Mouse (Mus musculus) cerebellum, adult (tissue): ENCODE data around the gene Psmc3.
A peak's percentile ranks its signal among the peaks of the same experiment; 100 is the strongest.

ENCODE experiments used
- ATAC-seq: cut with Nextera tagmentation; 2 replicates; pipeline ENCODE4 v1.9.2; 2017; ENCODE audit warnings: mild to moderate bottlenecking, moderate library complexity, mixed read lengths; ENCODE audit not compliant: insufficient number of reproducible peaks, low FRiP score, low TSS enrichment

Psmc3 gene

DNA sequence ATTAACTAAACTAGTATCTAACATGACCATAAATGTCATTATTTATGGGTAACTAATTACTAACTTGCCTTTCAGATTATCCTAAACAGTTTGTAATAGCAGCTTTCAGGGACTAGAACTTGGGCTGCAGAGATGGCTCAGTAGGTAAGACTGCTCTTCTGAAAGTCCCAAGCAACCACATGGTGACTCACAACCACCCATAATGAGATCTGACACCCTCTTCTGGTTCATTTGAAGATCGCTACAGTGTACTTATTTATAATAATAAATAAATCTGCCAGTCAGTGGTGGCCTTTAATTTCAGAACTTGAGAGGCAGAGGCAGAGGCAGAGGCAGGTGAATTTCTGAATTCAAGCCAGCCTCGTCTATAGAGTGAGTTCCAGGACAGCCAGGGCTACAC, 1.1 kb upstream of the Psmc3 start:
- no peak for ATAC-seq

DNA sequence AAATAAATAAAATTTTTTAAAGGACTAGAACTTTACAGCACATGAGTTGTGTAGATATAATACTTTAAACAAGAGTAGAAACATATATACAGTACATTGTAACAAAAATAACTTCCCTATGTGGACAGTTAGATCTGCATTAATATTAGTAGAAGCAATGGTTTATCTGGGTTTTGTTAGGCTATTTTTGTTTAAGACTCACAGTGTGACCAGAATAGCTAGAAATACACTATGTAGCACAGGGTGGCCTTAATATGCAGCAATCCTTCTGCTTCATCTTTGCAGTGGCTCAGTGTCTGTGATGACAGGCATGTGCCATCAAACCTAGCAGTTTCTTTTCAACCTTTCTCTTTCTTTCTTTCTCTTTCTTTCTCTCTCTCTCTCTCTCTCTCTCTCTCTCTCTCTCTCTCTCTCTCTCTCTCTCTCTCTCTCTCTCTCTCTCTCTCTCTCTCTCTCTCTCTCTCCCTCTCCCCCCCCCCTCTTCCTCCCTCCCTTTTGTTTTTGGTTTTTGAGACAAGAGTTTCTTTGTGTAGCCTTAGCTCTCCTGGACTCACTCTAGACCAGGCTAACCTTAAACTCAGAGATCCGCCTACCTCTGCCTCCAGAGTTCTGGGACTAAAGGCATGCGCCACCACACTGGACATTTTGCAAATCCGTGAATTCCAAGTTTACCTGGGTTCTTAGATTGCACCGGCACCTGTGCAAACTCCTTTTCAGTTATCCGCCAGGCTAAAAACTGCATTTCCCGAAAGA, 452 bp upstream of the Psmc3 start:
- 0 out of 2 replicates have a peak, but pooled peaks have one; percentile 17 for ATAC-seq

DNA sequence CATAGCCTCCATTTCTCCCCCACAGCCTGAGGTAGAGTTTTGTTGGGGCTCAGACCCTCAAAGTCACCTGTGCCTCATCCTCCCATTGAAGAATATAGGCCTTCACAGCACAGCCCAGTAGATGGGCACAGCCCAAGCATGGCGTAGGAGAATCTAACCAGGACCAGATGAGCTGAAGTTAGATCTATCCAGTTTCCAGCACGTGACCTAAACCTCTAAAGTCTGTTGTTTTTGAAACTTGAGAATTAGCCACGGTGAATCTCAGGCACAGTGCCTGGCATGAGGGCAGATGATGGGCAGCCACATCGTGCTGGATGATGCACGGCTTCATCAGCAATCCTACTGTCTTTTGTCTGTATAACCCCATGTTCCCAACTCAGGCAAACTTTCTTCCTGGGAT, 4.6 kb downstream of the Psmc3 start:
- ATAC-seq: no peak

DNA sequence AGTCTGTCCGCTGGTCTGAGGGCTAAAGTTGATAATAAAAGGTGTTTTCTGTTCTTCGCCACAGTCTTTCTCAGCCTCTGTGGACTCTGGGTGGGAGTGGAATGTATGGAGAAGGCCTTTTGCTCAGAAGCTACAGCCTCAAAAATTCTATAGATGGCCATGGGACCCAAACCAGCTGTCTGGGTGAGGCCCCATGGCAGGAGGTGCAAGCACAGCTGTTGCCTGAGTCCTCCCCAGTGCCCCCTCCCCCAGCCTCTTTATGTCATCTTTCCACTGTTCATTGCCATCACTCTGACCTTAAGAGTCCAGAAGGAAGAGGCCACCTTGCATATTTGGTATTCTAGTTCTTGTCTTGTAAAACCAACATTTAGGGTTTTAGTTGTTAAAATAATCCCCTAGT, 5.6 kb downstream of the Psmc3 start:
- no peak for ATAC-seq

DNA sequence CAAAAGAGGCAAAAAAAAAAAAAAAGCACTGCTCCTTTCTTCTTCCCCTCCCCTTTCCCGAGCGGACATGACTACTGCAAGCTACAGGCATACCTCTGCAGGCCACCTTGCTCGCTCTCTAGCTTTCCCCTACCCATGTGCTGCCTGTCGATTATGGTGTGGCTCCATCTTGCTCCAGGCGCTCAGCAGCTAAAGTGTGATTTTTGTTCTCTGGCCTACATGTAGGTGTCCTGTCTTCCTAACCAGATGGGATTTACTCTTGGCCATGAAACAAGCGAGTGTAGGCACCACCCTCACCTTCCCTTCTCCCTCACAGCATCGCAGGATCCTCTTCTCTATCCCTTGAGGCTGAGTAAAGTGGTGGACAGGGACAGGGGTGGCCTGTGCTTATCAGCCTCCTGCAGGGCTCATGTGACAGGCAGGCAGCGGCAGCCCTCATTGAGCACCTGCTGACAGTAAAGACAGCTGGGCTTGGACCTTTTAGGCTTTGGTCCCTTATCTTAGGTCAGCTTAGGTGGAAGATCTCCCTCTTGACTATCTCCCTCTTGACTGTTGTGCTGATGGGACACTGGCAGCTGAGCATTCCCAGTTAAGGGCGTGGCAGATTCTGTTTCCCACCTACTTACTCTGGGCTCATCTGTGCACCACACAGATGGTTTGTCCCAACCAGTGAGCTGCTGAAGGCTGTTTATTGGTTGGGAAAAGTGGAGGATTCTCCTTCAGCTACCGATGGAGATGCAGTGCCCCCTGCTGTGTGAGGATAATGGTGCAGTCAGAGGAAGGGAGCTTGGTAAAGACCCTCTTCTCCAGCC, 6.9 kb downstream of the Psmc3 start:
- ATAC-seq: no peak

DNA sequence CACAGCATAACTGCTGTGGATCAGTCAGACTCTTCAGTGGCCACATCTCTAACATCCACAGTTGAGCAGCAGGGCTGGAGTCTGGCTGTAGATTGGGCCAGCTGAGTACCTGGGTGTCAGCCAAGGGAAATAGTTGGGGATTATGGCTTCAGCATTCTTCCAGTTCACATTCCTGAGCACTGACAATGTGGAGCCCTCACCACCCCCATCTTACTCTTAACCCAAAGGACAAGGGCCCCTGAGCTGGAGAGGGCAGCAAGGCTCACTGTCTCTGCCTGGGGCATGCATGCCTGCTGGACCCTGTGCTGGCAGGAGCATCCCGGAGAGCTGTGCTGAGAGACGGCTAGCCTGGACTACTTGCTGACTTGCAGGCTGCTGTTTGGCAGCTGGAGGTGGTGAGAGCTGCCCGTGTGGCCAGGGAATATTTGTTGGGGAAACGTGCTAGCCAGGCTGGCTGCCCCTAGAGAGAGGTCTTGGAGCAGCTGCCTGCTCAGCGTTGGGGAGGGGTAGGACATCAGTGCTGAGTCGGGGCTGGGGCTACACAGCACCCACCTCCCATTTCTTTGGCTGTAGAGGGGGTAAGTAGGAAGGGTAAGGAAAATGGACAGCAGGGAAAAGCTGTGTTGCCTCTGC, 8.2 kb downstream of the Psmc3 start:
- ATAC-seq: no peak

DNA sequence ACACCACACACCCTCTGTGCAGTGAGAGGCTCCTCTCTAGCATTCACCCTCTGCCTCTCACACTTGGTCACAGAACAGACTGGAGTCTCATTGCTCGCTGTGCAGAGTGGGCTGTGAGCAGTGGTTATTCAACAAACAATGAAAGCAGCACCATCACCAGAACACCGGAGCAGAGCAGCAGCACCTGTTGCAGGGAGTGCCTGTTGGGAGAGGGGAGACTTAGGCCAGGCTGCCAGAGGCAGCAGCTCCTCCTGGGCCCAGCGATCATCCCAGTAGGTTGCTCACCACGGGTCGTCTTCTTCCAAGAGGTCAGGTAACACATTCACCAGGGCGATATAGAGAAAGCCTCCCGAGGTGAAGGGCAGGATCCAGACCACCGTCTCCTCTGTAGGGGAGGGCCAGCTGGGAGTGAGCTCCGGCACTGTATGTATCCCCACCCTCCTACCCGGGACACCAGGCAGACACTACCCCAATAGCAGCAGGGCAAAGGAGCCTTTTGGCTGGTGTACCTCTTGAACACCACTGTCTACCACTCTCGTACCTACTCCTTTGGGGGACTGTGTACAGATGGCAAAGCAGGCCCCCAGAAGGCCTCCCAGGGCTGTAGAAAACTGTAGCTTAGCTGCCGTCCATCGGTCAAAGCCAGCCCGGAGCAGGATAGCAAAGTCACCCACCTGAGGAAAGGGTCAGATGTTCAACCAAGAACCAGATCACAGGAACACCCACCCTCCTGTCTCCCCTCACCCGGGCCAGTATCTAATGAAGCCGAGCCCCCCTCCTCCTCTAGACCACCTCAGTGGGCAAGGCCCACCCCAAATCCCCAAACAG, 9.2 kb downstream of the Psmc3 start:
- no peak for ATAC-seq

DNA sequence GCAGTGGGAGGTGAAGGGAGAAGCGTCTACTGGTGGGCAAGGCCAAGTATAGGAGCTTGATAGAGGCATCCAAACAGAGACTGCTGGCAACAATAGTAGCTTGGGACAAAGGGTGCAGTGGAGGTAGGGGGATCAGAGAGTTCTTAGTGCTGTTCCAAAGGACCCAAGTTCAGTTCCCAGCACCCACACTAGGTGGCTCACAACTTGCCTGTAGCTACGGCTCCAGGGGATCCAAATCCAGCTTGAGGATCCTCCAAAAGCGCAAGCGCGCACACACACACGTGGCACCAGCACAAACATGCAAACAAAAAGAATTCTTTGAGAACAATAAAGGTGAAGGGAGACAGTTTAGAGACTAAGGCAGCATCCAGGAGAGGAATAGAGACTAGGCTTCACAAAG, 10.4 kb downstream of the Psmc3 start:
- no peak for ATAC-seq

DNA sequence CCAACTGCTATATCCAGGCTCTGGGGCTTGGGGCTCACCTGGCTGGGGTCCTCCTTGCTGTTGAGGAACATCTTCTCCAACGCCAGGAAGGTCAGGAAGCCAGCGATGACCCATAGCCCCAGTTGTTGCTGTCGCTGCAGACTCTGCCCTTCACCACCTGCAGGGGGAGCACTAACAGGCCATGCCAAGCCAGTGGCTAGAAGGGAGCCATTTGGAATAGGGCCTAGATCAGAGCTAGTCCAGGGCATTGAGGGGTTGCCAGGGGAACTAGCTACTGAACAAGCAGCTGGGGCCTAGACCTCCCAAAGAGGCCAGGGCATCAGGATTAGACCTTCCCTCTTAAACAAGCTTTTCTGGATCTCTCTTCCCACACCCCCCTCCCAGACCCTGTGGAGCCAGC, 11.7 kb downstream of the Psmc3 start:
- no peak for ATAC-seq

DNA sequence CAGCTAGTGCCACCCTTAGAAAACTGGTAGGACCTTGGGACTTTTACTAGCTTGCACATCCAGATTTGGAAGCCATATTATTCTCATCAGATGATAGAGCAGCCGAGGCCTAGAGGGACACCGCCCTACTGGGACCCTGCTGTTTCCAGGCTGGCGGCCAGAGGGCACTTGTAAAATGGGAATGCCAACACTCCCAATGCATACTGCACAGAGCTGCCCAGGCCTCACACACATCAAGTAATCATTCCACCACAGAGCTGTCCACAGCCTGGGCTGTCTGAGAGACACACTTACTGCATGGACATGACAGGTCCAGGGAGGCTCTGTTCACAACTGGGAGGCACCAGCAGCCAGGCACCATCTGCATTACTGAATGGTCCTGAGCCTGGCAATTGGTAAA, 12.6 kb downstream of the Psmc3 start:
- ATAC-seq: no peak

DNA sequence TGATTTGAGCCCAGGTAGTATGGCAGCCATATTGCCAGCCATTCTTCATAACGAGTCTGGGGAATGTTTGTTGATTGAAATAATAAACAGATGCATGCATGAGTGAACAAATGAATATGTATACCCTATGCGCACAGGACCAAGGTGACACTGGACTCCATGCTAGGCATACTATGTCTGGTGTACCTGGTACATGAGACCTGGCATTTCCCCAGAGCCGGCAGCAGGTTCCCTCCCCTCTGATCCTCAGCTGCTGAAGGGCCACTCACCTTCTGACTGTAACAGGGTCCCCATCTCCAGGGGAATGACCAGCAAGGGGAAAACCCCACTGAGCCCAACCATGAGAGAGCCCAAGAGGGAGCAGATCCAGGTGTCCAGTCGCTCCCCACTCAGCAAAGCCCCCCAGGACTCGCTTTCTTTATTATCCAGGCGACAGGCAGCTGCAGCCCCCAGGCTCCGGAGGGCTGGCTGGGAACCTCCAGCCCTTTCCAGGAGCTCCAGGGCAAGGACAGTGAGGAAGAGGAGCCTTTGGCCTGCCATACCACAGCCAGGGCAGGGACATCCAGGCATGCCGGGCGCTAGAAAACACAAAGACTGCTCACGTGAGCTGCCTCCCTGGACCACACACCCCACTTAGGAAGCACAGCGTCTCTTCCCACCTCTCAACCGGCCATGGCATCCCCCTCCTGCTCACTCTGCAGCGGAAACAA, 14.5 kb downstream of the Psmc3 start:
- ATAC-seq: no peak

DNA sequence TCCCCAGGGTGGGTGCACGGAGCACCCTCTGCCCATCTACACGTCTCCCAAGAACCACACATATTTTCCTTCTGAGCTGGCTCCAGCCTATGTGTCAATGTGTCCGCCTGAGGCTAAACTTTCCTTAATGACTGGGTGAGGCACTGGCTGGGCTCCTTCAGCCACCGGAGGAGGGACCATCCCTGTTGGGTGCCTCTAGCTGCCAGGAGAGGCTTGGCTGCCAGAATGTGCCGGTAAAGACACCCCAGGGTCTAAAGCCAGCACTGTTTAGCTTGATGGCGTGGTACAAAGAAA, 15.0 kb downstream of the Psmc3 start:
- no peak for ATAC-seq

DNA sequence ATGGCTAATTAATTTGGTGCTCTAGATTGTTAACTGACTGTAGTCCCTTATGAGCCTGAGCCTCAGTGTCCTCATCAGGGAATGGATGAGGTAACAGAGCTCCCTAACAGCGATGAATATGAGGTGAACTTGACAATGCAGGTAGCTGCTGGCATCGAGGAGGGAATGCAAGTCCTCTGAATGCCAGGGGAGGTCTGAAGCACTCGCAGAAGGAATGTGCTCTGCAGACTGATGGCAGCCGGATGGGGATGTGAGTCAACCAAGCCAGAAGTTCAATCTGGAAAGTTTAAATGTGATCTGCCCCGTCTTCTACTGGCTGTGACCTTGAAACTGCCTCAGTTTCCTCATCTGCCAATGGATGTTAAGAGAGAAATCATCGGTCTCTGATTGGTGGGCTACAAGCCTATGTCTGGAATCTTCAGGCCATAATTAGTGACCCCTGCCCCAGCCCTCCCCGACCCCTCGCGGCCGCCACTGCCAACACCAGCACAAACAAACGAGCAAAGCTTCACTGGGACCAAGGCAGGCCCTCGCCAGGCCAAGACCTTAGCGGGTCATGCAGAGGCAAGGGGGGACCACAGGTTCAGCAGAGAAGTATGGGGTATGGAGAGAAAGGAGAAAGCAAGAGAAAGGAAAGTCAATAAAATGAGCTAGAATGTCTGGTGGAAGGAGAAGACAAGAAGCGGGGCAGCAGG, 15.6 kb downstream of the Psmc3 start:
- ATAC-seq: no peak

DNA sequence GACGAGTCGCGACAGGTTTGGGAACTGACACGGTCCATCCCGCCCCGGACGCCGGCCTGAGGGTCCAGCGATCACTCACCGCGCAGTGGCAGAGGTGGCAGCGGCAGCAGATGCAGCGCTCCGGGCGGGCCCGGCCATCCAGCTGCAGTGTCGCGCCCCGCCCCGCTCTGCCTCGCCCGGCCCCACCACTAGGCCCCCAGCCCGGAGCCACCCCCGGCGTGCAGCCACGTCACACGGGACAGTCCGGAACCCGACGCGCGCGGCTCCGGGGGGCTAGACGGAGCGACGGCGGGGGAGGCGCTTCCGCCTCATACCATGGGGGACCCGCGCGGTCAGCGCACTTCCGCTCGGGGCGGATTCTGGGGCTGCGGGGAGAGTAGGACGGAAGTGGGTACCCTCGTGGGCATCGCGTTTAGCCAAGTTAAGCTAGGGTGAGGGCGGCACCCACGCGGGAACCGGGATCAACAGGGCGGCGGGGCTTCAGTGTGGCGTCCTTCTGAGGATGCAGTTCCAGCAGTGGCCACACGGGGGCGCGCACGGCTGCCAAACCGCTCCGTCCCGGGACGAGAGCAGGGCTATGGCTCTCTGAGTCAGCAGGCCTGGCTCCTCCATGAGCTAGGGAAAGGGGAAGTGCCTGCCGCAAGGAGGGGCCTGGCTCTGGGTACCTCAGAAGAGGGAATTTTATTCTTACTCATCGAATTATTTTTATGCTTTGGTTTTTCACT, 16.4 kb downstream of the Psmc3 start, which contains the start of gene Slc39a13:
TSS of gene Slc39a13 (minus strand) at position 342 of the 725 bp plus-strand sequence.
- peak; percentile 89 for ATAC-seq

DNA sequence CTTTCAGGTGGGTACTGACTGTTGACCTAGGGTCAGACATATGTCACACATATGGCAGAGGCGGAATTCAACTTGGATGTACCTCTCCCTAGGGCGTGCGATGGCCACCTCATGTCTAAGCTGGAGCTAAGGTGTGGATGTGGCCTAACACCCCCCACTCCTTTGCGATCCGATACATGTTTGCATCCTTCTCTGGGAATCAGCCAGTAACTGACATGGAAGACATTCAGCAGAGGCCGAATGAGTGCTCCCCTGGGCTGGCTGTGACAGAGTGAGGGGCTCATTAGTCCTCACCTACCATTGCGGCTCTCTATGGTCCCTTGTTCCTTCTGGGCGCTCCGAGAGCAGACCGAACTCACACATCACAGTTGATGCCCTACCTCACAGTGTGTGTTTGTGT, 17.2 kb downstream of the Psmc3 start:
- no peak for ATAC-seq

DNA sequence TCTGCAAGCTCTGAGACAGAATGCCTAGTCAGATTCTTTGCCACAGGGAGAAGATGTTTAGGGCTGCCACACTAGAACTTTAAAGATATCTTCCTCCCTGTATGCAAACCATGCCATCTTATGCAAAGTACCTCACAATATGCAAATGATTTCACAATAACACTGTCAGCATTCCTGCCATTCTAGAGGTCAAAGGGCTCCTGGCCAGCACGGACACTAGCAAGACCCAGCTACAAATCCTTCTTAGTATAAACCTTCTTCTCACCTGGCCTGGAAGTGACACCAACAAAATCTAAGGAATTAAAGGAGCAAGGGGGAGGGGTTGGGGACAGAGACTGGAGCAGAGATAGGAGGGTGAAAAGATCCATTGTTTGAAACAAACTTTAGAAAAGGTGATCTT, 18.3 kb downstream of the Psmc3 start:
- no peak for ATAC-seq

DNA sequence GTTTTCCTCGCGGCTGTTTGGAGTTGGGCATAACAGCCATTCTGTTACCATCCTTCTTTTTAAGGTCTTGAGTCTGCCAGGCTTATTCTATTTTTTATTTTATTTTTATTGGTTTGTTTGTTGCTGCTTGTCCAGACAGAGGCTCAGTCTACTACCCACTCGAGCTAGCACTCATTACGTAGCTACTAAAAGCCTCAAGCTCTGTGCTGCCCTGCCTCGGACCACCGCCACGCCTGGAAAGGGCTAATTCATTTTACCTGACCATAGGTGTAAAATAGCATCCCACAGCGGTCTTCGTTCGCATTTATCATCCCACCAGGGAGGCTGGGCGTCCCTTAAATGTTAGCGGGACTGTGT, 24.1 kb downstream of the Psmc3 start:
- no peak for ATAC-seq

DNA sequence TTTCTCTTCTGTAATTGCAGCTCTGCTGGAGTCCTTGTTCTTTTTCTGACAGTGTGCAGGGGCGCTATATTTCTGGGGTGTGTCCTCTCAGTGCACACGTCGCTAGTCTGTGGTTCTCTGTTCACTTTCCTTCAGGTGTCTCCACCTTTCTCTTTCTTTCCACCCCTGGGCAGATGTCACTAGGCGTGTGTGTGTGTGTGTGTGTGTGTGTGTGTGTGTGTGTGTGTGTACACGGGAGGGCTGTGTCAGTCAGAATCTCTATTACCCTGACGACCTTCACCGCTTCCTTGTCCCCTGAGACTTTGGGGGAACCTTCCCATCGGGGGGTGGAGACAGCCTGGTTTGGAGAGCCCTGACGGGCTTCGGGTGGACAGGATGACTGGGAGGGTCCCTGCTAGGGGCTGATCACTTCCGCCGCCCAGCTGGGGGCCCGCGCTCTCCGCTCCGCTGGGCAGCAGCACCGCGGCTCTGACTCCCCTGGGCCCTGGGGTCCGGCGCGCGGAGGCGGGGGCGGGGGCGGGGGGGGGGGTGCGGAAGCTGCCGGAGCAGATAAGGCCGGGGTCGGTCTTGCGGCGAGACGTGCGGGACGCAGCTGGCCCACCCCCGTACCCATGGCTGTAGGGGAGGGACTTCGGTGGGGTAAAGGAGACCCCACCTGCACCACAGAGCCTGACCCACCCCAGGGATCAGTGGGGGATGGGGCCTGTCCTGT, 24.7 kb downstream of the Psmc3 start:
- no peak for ATAC-seq
